Mouse (Mus musculus) layer of hippocampus, adult 18-20 months (tissue): ENCODE data around the gene Kcnip4. TPM values are rescaled to one million over a fixed set of nuclear protein-coding genes. Genes with fewer than 3 reads are reported as not detected.

ENCODE experiments used
- DNase-seq, 2 experiments: peaks; one replicate each; pipeline ENCODE4 v3.0.0; 2022; ENCODE audit warnings: low spot score in 2 of 2
- total RNA-seq, 2 experiments: library from RNA; stranded (reverse); gene quantifications; 2 replicates each; pipeline ENCODE4 v1.2.3; 2021

The Kcnip4 gene
- total RNA-seq, 2 experiments from 2014 or later, result 56.3 to 58.4 TPM

GRCm38 (mm10) chr5:48623370-48623769 is 901.3 kb downstream of the Kcnip4 start:
- no peak for DNase-seq

GRCm38 (mm10) chr5:48606916-48607315 is 917.8 kb downstream of the Kcnip4 start:
- DNase-seq, result no peak

- DNase-seq, result no peak
Observed at GRCm38 (mm10) chr5:48606281-48606680, 918.4 kb downstream of the Kcnip4 start.

- DNase-seq, result no peak
Observed at GRCm38 (mm10) chr5:48599481-48600040, 925.1 kb downstream of the Kcnip4 start.

- DNase-seq, result no peak
Observed at GRCm38 (mm10) chr5:48588014-48588413, 936.7 kb downstream of the Kcnip4 start.

GRCm38 (mm10) chr5:48583431-48583830 is 941.3 kb downstream of the Kcnip4 start:
- no peak for DNase-seq

GRCm38 (mm10) chr5:48563996-48564587 is 960.6 kb downstream of the Kcnip4 start:
- no peak for DNase-seq

- DNase-seq, result no peak
Observed at GRCm38 (mm10) chr5:48551753-48552152, 973.0 kb downstream of the Kcnip4 start.

GRCm38 (mm10) chr5:48545825-48546224 is 978.9 kb downstream of the Kcnip4 start:
- DNase-seq, result no peak

- DNase-seq, result no peak
Observed at GRCm38 (mm10) chr5:48544784-48545734, 979.6 kb downstream of the Kcnip4 start.

- no peak for DNase-seq
Observed at GRCm38 (mm10) chr5:48518035-48518434, 1006.7 kb downstream of the Kcnip4 start.

- DNase-seq, result no peak
Observed at GRCm38 (mm10) chr5:48513354-48513753, 1011.4 kb downstream of the Kcnip4 start.

- DNase-seq, result no peak
Observed at GRCm38 (mm10) chr5:48511357-48511756, 1013.4 kb downstream of the Kcnip4 start.

GRCm38 (mm10) chr5:48510241-48510640 is 1014.5 kb downstream of the Kcnip4 start:
- DNase-seq, result no peak

- peak; percentile 28 to 68 for DNase-seq
Observed at GRCm38 (mm10) chr5:48509194-48509930, 1015.3 kb downstream of the Kcnip4 start.

GRCm38 (mm10) chr5:48503094-48503493 is 1021.6 kb downstream of the Kcnip4 start:
- no peak for DNase-seq

- DNase-seq, result no peak
Observed at GRCm38 (mm10) chr5:48502442-48502841, 1022.3 kb downstream of the Kcnip4 start.

- no peak for DNase-seq
Observed at GRCm38 (mm10) chr5:48500204-48500603, 1024.5 kb downstream of the Kcnip4 start.

GRCm38 (mm10) chr5:48490864-48491477 is 1033.7 kb downstream of the Kcnip4 start:
- no peak for DNase-seq

GRCm38 (mm10) chr5:48489549-48490288 is 1035.0 kb downstream of the Kcnip4 start:
- DNase-seq, result no peak
